Mouse (Mus musculus): Measurements from ENCODE around the gene Ly86. TPM values are rescaled to one million over a fixed set of nuclear protein-coding genes. Genes with fewer than 3 reads are reported as not detected.
A peak's percentile ranks its signal among the peaks of the same experiment; 100 is the strongest.

Ly86 gene
- total and polyA plus RNA-seq, 3 experiments, result 172 to 427 (median 290) TPM

DNA sequence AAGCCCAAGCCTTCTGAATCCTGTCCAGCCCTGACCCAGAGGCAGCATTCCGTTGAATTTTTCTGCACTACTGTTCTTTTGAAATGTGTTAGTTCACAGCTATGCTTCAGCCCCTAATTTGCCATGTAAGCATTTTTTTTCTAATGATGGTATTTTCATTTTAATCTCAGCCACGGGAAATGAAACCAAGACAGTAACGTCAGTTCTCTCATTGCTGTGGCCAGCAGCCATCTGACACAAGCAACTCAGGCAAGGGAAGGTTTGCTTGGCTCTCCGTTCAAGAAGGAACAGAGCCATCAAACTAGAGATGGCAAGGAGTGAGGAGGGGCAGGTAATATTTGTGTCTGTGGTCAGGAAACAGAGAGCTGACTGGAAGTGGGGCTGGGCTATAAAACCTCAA lies 7.7 kb upstream of the Ly86 start:
- no peak for TF ChIP-seq TBP (conservative IDR thresholded peaks at IDR 0.05; ENCODE audit: low read depth, low read length)
- TF ChIP-seq IRF4 (IDR thresholded peaks at IDR 0.05; ENCODE audit: low read depth, low read length), result peak; percentile 39; the same call in 1 of the 2 replicates
- peak; percentile 40 for TF ChIP-seq ZNF384 (IDR thresholded peaks at IDR 0.05; ENCODE audit: low read depth, low read length)
- TF ChIP-seq MYC (IDR thresholded peaks at IDR 0.05; ENCODE audit: low read depth, low read length), result no peak
- no peak for TF ChIP-seq SIN3A (IDR thresholded peaks at IDR 0.05; ENCODE audit: low read length)
- no peak for TF ChIP-seq TCF12 (IDR thresholded peaks at IDR 0.05; ENCODE audit: low read depth, low read length)
- no peak for TF ChIP-seq CHD1 (IDR thresholded peaks at IDR 0.05; ENCODE audit: low read depth, low read length)
- TF ChIP-seq RCOR1 (conservative IDR thresholded peaks at IDR 0.05; ENCODE audit: low read depth, low read length), result no peak
- TF ChIP-seq JUN (IDR thresholded peaks at IDR 0.05; ENCODE audit: insufficient read depth, low read depth, low read length), result no peak
- no peak for TF ChIP-seq ELF1 (IDR thresholded peaks at IDR 0.05; ENCODE audit: low read depth, low read length)
- peak; percentile 98 for TF ChIP-seq MAFK (IDR thresholded peaks at IDR 0.05; ENCODE audit: insufficient replicate concordance, low read length)
- no peak for TF ChIP-seq USF1 (IDR thresholded peaks at IDR 0.05; ENCODE audit: low read depth, low read length)
- no peak for TF ChIP-seq CTCF (conservative IDR thresholded peaks at IDR 0.05 in 1 of 2, IDR thresholded peaks at IDR 0.05 in 1 of 2; ENCODE audit: low read depth in 2 of 2, low read length in 2 of 2)
- no peak for TF ChIP-seq POLR2AphosphoS2 (IDR thresholded peaks at IDR 0.05; ENCODE audit: low read depth, low read length)
- TF ChIP-seq MXI1 (IDR thresholded peaks at IDR 0.05; ENCODE audit: low read depth, low read length), result no peak
- TF ChIP-seq EP300 (IDR thresholded peaks at IDR 0.05; ENCODE audit: low read length), result no peak
- Histone ChIP-seq H3K4me2 (ENCODE audit: insufficient read depth, low read depth, poor library complexity, severe bottlenecking) (peak overlapping the region; percentile 37; the same call in 1 of the 2 replicates), H3K4me1 (ENCODE audit: control insufficient read depth in 1 of 2, insufficient read depth in 2 of 2) (peaks cover 8 to 52% of the 10 kb centered on the region in 2 experiments), H3K79me2 (replicated peaks; ENCODE audit: control insufficient read depth, extremely low read depth, insufficient read depth, poor library complexity, severe bottlenecking) (no peaks in the 10 kb centered on the region), H3K27ac (ENCODE audit: insufficient read depth, low read depth) (no peak overlapping the region), H3K27me3 (replicated peaks) (no peaks in the 10 kb centered on the region), H3K4me3 (replicated peaks in 1 of 3; ENCODE audit: low read depth in 2 of 3, low read length in 2 of 3, poor library complexity in 1 of 3) (no peak overlapping the region), H3K9me3 (replicated peaks; ENCODE audit: low read length) (peaks cover 4% of the 10 kb centered on the region), H3K9ac (ENCODE audit: insufficient read depth, low read depth) (peak overlapping the region; percentile 9; the same call in 1 of the 2 replicates), H3K36me3 (replicated peaks in 1 of 2; ENCODE audit: control insufficient read depth in 1 of 2, insufficient read depth in 1 of 2, low read length in 1 of 2) (peaks cover 0 to 4% of the 10 kb centered on the region in 2 experiments)
- dilution Hi-C loops (cut with MboI; ENCODE audit: extremely low pct_ligation_motif_present, extremely low pct_unique_long_range_greater_than_20kb, low sequenced_read_pairs), result no loop called here
- DNase-seq (ENCODE audit: extremely low read depth), result no peak
- in situ Hi-C loops (cut with MboI; ENCODE audit: low pct_ligation_motif_present, low pct_unique_long_range_greater_than_20kb, low sequenced_read_pairs), result no loop called here

DNA sequence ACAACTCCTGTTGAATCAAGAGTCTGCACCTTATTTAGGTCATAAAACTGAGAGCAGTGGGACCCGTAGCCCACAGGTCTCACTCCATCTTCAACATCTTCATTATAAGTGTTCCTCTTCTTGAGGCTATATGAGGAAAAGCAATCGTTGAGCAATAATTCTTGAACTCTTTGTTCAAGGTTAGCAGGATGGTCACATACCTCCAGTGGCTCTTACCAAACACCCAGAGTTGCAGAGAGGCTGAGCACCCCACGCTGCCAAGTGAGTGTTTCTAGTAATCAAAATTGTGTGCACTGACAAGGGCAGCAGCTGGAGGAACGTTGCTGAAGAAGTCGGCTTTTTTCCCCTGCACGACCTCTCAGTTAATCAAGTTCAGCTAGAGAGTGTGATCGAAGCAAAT lies 7.1 kb upstream of the Ly86 start:
- no peak overlapping the region for H3K27ac ChIP-seq (ENCODE audit: insufficient read depth, low read depth)
- H3K4me1 ChIP-seq (ENCODE audit: control insufficient read depth in 1 of 2, insufficient read depth in 2 of 2), result peaks cover 10 to 52% of the 10 kb centered on the region in 2 experiments
- H3K4me2 ChIP-seq (ENCODE audit: insufficient read depth, low read depth, poor library complexity, severe bottlenecking), result no peak overlapping the region
- TF ChIP-seq BHLHE40 (IDR thresholded peaks at IDR 0.05; ENCODE audit: low read depth, low read length) (no peak), JUND (conservative IDR thresholded peaks at IDR 0.05; ENCODE audit: low read depth, low read length) (no peak), TBP (conservative IDR thresholded peaks at IDR 0.05; ENCODE audit: low read depth, low read length) (no peak), POLR2AphosphoS2 (IDR thresholded peaks at IDR 0.05; ENCODE audit: low read depth, low read length) (no peak), UBTF (IDR thresholded peaks at IDR 0.05; ENCODE audit: low read depth, low read length) (no peak), MAFK (IDR thresholded peaks at IDR 0.05; ENCODE audit: insufficient replicate concordance, low read length) (no peak), MYC (IDR thresholded peaks at IDR 0.05; ENCODE audit: low read depth, low read length) (no peak), HCFC1 (IDR thresholded peaks at IDR 0.05; ENCODE audit: low read depth, low read length) (no peak), ZNF384 (IDR thresholded peaks at IDR 0.05; ENCODE audit: low read depth, low read length) (no peak), GABPA (IDR thresholded peaks at IDR 0.05; ENCODE audit: insufficient replicate concordance, low read depth, low read length) (no peak), SMC3 (IDR thresholded peaks at IDR 0.05; ENCODE audit: low read depth, low read length) (no peak), JUN (IDR thresholded peaks at IDR 0.05; ENCODE audit: insufficient read depth, low read depth, low read length) (no peak), USF2 (conservative IDR thresholded peaks at IDR 0.05; ENCODE audit: low read depth, low read length) (no peak), MEF2A (IDR thresholded peaks at IDR 0.05; ENCODE audit: borderline replicate concordance, low read depth, low read length) (no peak), ELF1 (IDR thresholded peaks at IDR 0.05; ENCODE audit: low read depth, low read length) (no peak), E2F4 (IDR thresholded peaks at IDR 0.05; ENCODE audit: insufficient replicate concordance, low read depth, low read length) (no peak), CTCF (conservative IDR thresholded peaks at IDR 0.05 in 1 of 2, IDR thresholded peaks at IDR 0.05 in 1 of 2; ENCODE audit: low read depth in 2 of 2, low read length in 2 of 2) (no peak), TCF12 (IDR thresholded peaks at IDR 0.05; ENCODE audit: low read depth, low read length) (no peak), MAX (IDR thresholded peaks at IDR 0.05; ENCODE audit: low read length) (no peak), NRF1 (IDR thresholded peaks at IDR 0.05; ENCODE audit: low read depth, low read length) (no peak)
- DNase-seq (ENCODE audit: extremely low read depth), result no peak
- H3K4me3 ChIP-seq (replicated peaks in 1 of 3; ENCODE audit: low read depth in 2 of 3, low read length in 2 of 3, poor library complexity in 1 of 3), result no peak overlapping the region
- in situ Hi-C loops (cut with MboI; ENCODE audit: low pct_ligation_motif_present, low pct_unique_long_range_greater_than_20kb, low sequenced_read_pairs) (no loop called here), dilution Hi-C loops (cut with MboI; ENCODE audit: extremely low pct_ligation_motif_present, extremely low pct_unique_long_range_greater_than_20kb, low sequenced_read_pairs) (no loop called here)
- H3K79me2 ChIP-seq (replicated peaks; ENCODE audit: control insufficient read depth, extremely low read depth, insufficient read depth, poor library complexity, severe bottlenecking), result no peaks in the 10 kb centered on the region
- peaks cover 4% of the 10 kb centered on the region for H3K9me3 ChIP-seq (replicated peaks; ENCODE audit: low read length)
- H3K27me3 ChIP-seq (replicated peaks), result no peaks in the 10 kb centered on the region
- peaks cover 0 to 5% of the 10 kb centered on the region in 2 experiments for H3K36me3 ChIP-seq (replicated peaks in 1 of 2; ENCODE audit: control insufficient read depth in 1 of 2, insufficient read depth in 1 of 2, low read length in 1 of 2)
- no peak overlapping the region for H3K9ac ChIP-seq (ENCODE audit: insufficient read depth, low read depth)
